Mouse (Mus musculus) CD4-positive helper T cell, adult 2 months (primary cell): ENCODE results near the gene Hace1.

Source experiments
- DNase-seq: peaks from one replicate; pipeline ENCODE4 v3.0.0-alpha.2; 2012; ENCODE audit warnings: low read depth, missing footprints, low spot score

Gene Hace1

DNA sequence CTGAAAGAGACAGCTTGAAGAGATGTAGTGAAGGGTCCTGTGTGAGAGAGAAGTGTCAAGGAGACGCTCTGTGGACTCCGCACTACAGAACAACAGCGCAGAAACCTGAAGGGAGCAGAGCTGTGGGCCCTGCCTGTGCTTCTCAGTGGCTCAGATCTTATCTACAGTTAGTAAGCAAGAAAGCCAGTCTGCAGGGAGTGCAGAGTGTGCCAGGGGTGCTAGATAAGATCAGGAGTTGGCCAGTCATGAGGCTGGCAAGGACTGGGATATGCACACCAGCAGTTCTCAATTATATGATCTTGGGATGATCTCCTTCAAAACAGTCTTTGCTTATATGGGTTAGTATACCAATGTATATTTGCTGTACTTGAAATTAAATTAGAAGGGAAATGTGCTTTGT lies 121.3 kb downstream of the Hace1 start:
- DNase-seq: no peak

DNA sequence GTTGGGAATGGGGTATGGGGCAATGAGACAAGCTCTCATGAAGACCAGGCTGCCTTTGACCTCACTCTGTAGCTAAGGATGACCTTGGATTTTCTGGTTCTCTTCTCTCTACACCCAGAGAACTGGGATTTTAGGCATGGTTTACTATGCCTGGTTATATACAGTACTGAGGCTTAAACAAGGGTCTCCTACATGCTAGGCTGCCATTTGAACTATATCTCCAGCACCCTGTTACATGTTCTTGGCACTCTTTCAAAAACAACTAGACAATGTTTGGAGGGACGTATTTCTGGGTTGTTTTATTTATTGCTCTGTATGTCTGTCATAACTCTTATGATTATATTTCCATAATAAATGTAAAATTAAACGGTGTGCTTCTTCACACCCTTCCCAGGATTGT lies 129.2 kb downstream of the Hace1 start:
- no peak for DNase-seq

DNA sequence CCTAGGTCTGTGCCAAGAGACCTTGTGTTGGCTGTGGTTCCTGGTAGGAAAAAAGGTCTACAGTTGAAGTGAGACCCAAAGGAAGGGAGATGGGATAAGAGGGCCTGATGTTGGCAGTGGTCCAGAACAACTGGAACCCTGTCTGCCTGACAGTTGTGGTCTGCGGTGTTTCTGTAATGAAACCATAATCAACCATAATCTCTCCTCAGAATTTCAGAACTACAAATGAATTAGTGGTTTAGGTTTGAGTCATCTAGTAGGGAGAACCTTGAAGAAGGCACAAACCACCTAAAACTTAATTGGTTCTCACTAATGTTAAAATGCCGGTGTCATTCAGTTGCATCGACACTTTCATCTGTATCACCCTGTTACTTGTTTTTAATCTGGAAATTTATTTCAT lies 133.2 kb downstream of the Hace1 start:
- DNase-seq: peak; percentile 37

DNA sequence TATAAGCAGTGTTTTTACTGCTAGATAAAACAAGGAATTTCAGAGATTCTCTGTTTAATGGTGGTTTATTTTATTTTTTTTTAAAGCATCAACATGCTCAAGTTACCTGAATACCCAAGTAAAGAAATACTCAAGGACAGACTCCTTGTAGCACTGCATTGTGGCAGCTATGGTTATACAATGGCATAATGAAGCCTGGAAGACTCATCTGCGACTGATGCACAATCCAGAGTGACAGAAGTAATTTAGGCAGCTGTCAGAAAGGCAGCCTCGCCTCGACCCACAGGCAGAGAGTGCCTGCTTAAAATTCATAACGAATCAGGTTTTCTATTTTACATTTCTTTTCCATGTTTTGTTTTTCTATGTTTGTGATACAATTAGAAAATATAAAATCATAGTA lies 133.7 kb downstream of the Hace1 start:
- DNase-seq: no peak
